Mouse (Mus musculus) bone marrow, adult 2 months (tissue): ENCODE measurements around the gene Myl4.

ENCODE experiments used
- CTCF ChIP-seq: fragments of 200-500 bp; IDR thresholded peaks from 2 replicates; pipeline ENCODE4 v1.5.1; 2011; ENCODE audit warnings: low read length, control low read depth; ENCODE audit not compliant: control insufficient read depth, insufficient read depth
- POLR2A ChIP-seq: fragments of 200-500 bp; IDR thresholded peaks from 2 replicates; pipeline ENCODE4 v1.6.1; 2011; ENCODE audit warnings: low read depth, mild to moderate bottlenecking, control low read depth, low read length, borderline replicate concordance; ENCODE audit not compliant: control insufficient read depth

- TF ChIP-seq CTCF = no peak
- no peak for TF ChIP-seq POLR2A
Observed at GRCm38 (mm10) chr11:104628566-104628965, 78.1 kb downstream of the Myl4 start.
